Mouse (Mus musculus): ENCODE measurements around the gene Bsn.

GRCm38 (mm10) chr9:108104766-108105548 is 85.2 kb downstream of the Bsn start:
- TF ChIP-seq EP300 (IDR thresholded peaks at IDR 0.05; ENCODE audit: low read depth) (no peak), CTCF (IDR thresholded peaks at IDR 0.05; ENCODE audit: low read depth) (no peak)

All from liver, postnatal 0 days (tissue).